Mouse (Mus musculus) adrenal gland, postnatal 36 days (tissue): Measurements from ENCODE around the gene Olfr12. TPM values are rescaled to one million over a fixed set of nuclear protein-coding genes. Genes with fewer than 3 reads are reported as not detected.

Experiments
- DNase-seq, 2 experiments: peaks; one replicate each; pipeline ENCODE4 v3.0.0; 2021; ENCODE audit warnings: mixed read lengths in 1 of 2
- total RNA-seq, 2 experiments: library from RNA; stranded (reverse); gene quantifications; 2 replicates each; pipeline ENCODE4 v1.2.3; 2021

The Olfr12 gene
- total RNA-seq, 2 experiments from 2014 or later: not detected

- DNase-seq: peak; percentile 94
Measured at GRCm38 (mm10) chr1:92641514-92642272, 24.1 kb downstream of the Olfr12 start, which contains the start of gene Cops9. TSS of gene Cops9 (minus strand) at chr1:92641985.

- no peak for DNase-seq
Measured at GRCm38 (mm10) chr1:92643691-92644090, 26.1 kb downstream of the Olfr12 start.

- DNase-seq: no peak
Measured at GRCm38 (mm10) chr1:92644916-92645315, 27.3 kb downstream of the Olfr12 start.

GRCm38 (mm10) chr1:92646111-92646510 lies 28.5 kb downstream of the Olfr12 start:
- DNase-seq: no peak

- DNase-seq: peak in 1 of 2 experiments; percentile 32
Measured at GRCm38 (mm10) chr1:92646601-92647000, 29.0 kb downstream of the Olfr12 start.

GRCm38 (mm10) chr1:92647026-92647425 lies 29.4 kb downstream of the Olfr12 start:
- DNase-seq: no peak

GRCm38 (mm10) chr1:92647752-92648151 lies 30.2 kb downstream of the Olfr12 start:
- DNase-seq: peak; percentile 78 to 79

GRCm38 (mm10) chr1:92648197-92648596 lies 30.6 kb downstream of the Olfr12 start:
- no peak for DNase-seq

- DNase-seq: peak; percentile 83 to 89
Measured at GRCm38 (mm10) chr1:92648673-92649072, 31.1 kb downstream of the Olfr12 start, which contains the start of gene Otos. TSS of gene Otos (minus strand) at chr1:92648841.

GRCm38 (mm10) chr1:92651467-92651866 lies 33.9 kb downstream of the Olfr12 start:
- no peak for DNase-seq

GRCm38 (mm10) chr1:92653179-92653578 lies 35.6 kb downstream of the Olfr12 start:
- no peak for DNase-seq

- no peak for DNase-seq
Measured at GRCm38 (mm10) chr1:92654676-92655075, 37.1 kb downstream of the Olfr12 start.

- DNase-seq: peak; percentile 44 to 70
Measured at GRCm38 (mm10) chr1:92657025-92657820, 39.6 kb downstream of the Olfr12 start.

- DNase-seq: no peak
Measured at GRCm38 (mm10) chr1:92659392-92659791, 41.8 kb downstream of the Olfr12 start.

GRCm38 (mm10) chr1:92667106-92667505 lies 49.5 kb downstream of the Olfr12 start:
- DNase-seq: peak; percentile 38 to 54

- peak in 1 of 2 experiments; percentile 19 for DNase-seq
Measured at GRCm38 (mm10) chr1:92669430-92669829, 51.8 kb downstream of the Olfr12 start.

- no peak for DNase-seq
Measured at GRCm38 (mm10) chr1:92671326-92671725, 53.7 kb downstream of the Olfr12 start.

Other genes starting within 250 kb of the Olfr12 start
- gene Ndufa10, start 143.9 kb upstream of the Olfr12 start, total RNA-seq: 100 to 1,000 TPM; 385 to 397 TPM
- gene Olfr1416, start 132.7 kb upstream of the Olfr12 start, total RNA-seq: not detected
- not detected for gene Olfr1415, start 121.7 kb upstream of the Olfr12 start, total RNA-seq
- gene Olfr1414, start 99.1 kb upstream of the Olfr12 start, total RNA-seq: under 1 TPM in 1 of 2 experiments, not detected in 1; 0.10 TPM
- not detected for gene Olfr1413, start 46.5 kb upstream of the Olfr12 start, total RNA-seq
- not detected for gene Olfr1412, start 32.0 kb upstream of the Olfr12 start, total RNA-seq
- not detected for gene Olfr1411, start 23.4 kb upstream of the Olfr12 start, total RNA-seq
- gene Olfr1410, start 12.0 kb upstream of the Olfr12 start, total RNA-seq: not detected
- gene Cops9, start 24.2 kb downstream of the Olfr12 start, total RNA-seq: 100 to 1,000 TPM; 332 to 335 TPM
- not detected for gene Otos, start 31.1 kb downstream of the Olfr12 start, total RNA-seq
- 10 to 100 TPM; 61.7 to 73.1 TPM for gene Gpc1, start 213.9 kb downstream of the Olfr12 start, total RNA-seq